Mouse (Mus musculus) lung, embryonic 16.5 days (tissue): ENCODE results near the gene Sorbs1. TPM values are rescaled to one million over a fixed set of nuclear protein-coding genes. Genes with fewer than 3 reads are reported as not detected.

Source experiments
- ATAC-seq: fragments of 200-750 bp; cut with Nextera tagmentation; 2 replicates; pipeline ENCODE4 v1.8.0; 2017; ENCODE audit warnings: low read depth, mild to moderate bottlenecking, moderate library complexity
- H3K27ac ChIP-seq: fragments of 300-500 bp; sonication (generic); 2 replicates; pipeline ENCODE4 v1.5.1; 2014; ENCODE audit warnings: mild to moderate bottlenecking, control low read depth, low read length
- H3K27me3 ChIP-seq: fragments of 300-500 bp; sonication (generic); 2 replicates; pipeline ENCODE4 v1.6.1; 2014; ENCODE audit warnings: low read depth, low read length, mixed read lengths; ENCODE audit not compliant: control insufficient read depth, insufficient read depth
- H3K36me3 ChIP-seq: fragments of 300-500 bp; sonication (generic); 2 replicates; pipeline ENCODE4 v1.6.1; 2014; ENCODE audit warnings: low read length; ENCODE audit not compliant: control insufficient read depth, insufficient read depth
- H3K4me1 ChIP-seq: fragments of 300-500 bp; sonication (generic); replicated peaks from 2 replicates; pipeline ENCODE4 v1.6.1; 2014; ENCODE audit warnings: low read length, mixed read lengths; ENCODE audit not compliant: control insufficient read depth, insufficient read depth
- H3K4me2 ChIP-seq: fragments of 300-500 bp; sonication (generic); 2 replicates; pipeline ENCODE4 v1.6.1; 2014; ENCODE audit warnings: low read depth, low read length, control low read depth
- H3K4me3 ChIP-seq: fragments of 300-500 bp; sonication (generic); 2 replicates; pipeline ENCODE4 v1.5.1; 2014; ENCODE audit warnings: mild to moderate bottlenecking, low read length, control low read depth
- H3K9ac ChIP-seq: fragments of 300-500 bp; sonication (generic); 2 replicates; pipeline ENCODE4 v1.6.1; 2014; ENCODE audit warnings: low read length, control low read depth
- H3K9me3 ChIP-seq: fragments of 300-500 bp; sonication (generic); 2 replicates; pipeline ENCODE4 v1.6.1; 2016; ENCODE audit warnings: low read length; ENCODE audit not compliant: control insufficient read depth
- WGBS: fragments of 180-500 bp; shearing (Covaris S2); extraction: QIAGEN DNeasy Blood & Tissue Kit; methylation state at CpG from one replicate; pipeline ENCODE4 v1.1.7; 2014; 5-methylcytosine and 5-hydroxymethylcytosine counted together
- polyA plus RNA-seq: library from polyadenylated mRNA; unstranded; fragments of >200 nt; fragmentation: Nextera tagmentation; extraction: Ambion mirVana; gene quantifications from 2 replicates; pipeline ENCODE4 v1.2.1, GENCODE M21; 2015

The Sorbs1 gene
- polyA plus RNA-seq, 1 experiment from 2014 or later, result 51.5 TPM

- no peaks in the 10 kb centered on the region for H3K27me3 ChIP-seq
- peak overlapping the region; percentile 91 for H3K27ac ChIP-seq
- 34% methylated on average over 10 of the region's 10 CpGs for WGBS
- no peak overlapping the region for H3K4me3 ChIP-seq
- H3K9me3 ChIP-seq, result no peaks in the 10 kb centered on the region
- no peaks in the 10 kb centered on the region for H3K36me3 ChIP-seq
- peaks cover 24% of the 10 kb centered on the region for H3K4me1 ChIP-seq
- H3K4me2 ChIP-seq, result peak overlapping the region; percentile 34
- peak; percentile 86 for ATAC-seq
- H3K9ac ChIP-seq, result 0 out of 2 replicates have a peak overlapping the region, but pooled peaks have one; percentile 14
These were observed 118.8 kb downstream of the Sorbs1 start for GRCm38 (mm10) chr19:40394555-40395320.

GRCm38 (mm10) chr19:40392795-40393392 lies 120.7 kb downstream of the Sorbs1 start:
- Histone ChIP-seq H3K9ac (no peak overlapping the region), H3K4me2 (no peak overlapping the region), H3K27ac (no peak overlapping the region), H3K36me3 (no peaks in the 10 kb centered on the region), H3K9me3 (no peaks in the 10 kb centered on the region), H3K4me3 (no peak overlapping the region), H3K4me1 (peaks cover 24% of the 10 kb centered on the region), H3K27me3 (no peaks in the 10 kb centered on the region)
- 88% methylated on average over 5 of the region's 5 CpGs for WGBS
- no peak for ATAC-seq

GRCm38 (mm10) chr19:40391469-40391868 lies 122.1 kb downstream of the Sorbs1 start:
- Histone ChIP-seq H3K4me3 (no peak overlapping the region), H3K4me2 (no peak overlapping the region), H3K4me1 (peaks cover 22% of the 10 kb centered on the region), H3K9ac (no peak overlapping the region), H3K27me3 (no peaks in the 10 kb centered on the region), H3K36me3 (no peaks in the 10 kb centered on the region), H3K9me3 (no peaks in the 10 kb centered on the region), H3K27ac (no peak overlapping the region)
- ATAC-seq, result peak; percentile 53; the same call in 1 of the 2 replicates
- WGBS, result 9% methylated on average over 6 of the region's 6 CpGs

DNA sequence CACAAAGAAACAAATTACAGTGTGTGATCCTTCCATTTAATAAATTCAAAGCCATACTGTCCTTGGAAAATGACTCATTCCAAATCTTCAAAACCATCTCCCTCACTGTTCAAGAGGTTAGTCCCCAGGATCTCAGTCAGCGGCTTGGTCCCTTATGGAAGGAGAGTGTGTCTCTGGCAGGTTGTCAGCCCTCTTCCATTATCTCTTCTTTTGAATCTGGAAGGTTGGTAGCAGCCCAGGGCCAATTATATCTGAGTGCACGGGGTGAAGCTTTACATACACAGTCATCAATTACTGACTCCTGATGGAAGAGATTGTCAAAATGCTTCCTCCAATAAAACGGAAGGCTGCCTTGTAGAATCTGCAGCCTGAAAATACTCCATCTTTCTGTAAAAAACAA lies 126.7 kb downstream of the Sorbs1 start:
- Histone ChIP-seq H3K9ac (no peak overlapping the region), H3K4me3 (no peak overlapping the region), H3K4me2 (no peak overlapping the region), H3K9me3 (no peaks in the 10 kb centered on the region), H3K27me3 (no peaks in the 10 kb centered on the region), H3K36me3 (no peaks in the 10 kb centered on the region), H3K27ac (no peak overlapping the region), H3K4me1 (peaks cover 4% of the 10 kb centered on the region; the same call in 1 of the 2 replicates)
- 56% methylated on average over 3 of the region's 3 CpGs for WGBS
- no peak for ATAC-seq

GRCm38 (mm10) chr19:40385334-40385733 lies 128.2 kb downstream of the Sorbs1 start:
- Histone ChIP-seq H3K4me1 (peaks cover 8% of the 10 kb centered on the region), H3K9ac (no peak overlapping the region), H3K36me3 (no peaks in the 10 kb centered on the region), H3K27ac (no peak overlapping the region), H3K9me3 (no peaks in the 10 kb centered on the region), H3K27me3 (no peaks in the 10 kb centered on the region), H3K4me2 (no peak overlapping the region), H3K4me3 (no peak overlapping the region)
- WGBS, result 89% methylated on average over 3 of the region's 3 CpGs
- ATAC-seq, result no peak

DNA sequence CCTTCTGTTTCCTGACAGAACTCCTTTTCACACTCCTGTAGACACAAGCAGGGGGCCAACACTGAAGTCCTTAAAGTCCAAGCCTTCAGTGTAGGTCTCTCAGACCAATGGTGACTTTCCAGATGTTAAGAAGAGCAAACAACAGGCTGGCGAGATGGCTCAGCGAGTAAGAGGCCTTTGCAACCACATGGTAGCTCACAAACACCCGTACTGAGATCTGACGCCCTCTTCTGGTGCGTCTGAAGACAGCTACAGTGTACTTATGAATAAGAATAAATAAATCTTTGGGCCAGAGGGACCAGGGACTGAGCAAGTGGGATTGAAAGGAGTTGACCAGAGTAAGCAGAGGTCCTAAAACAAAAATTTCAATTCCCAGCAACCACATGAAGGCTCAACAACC lies 129.6 kb downstream of the Sorbs1 start:
- Histone ChIP-seq H3K36me3 (no peaks in the 10 kb centered on the region), H3K27ac (no peak overlapping the region), H3K4me2 (no peak overlapping the region), H3K4me1 (peaks cover 8% of the 10 kb centered on the region), H3K9ac (no peak overlapping the region), H3K4me3 (no peak overlapping the region), H3K27me3 (no peaks in the 10 kb centered on the region), H3K9me3 (no peaks in the 10 kb centered on the region)
- WGBS, result 28% methylated on average over 5 of the region's 5 CpGs
- ATAC-seq, result no peak

- Histone ChIP-seq H3K36me3 (peaks cover 2% of the 10 kb centered on the region; the same call in 1 of the 2 replicates), H3K4me1 (peaks cover 8% of the 10 kb centered on the region), H3K9ac (no peak overlapping the region), H3K27me3 (no peaks in the 10 kb centered on the region), H3K4me2 (no peak overlapping the region), H3K27ac (peak overlapping the region; percentile 0; the same call in 1 of the 2 replicates), H3K4me3 (no peak overlapping the region), H3K9me3 (no peaks in the 10 kb centered on the region)
- 18% methylated on average over 3 of the region's 3 CpGs for WGBS
- ATAC-seq, result no peak
These were observed 132.9 kb downstream of the Sorbs1 start for GRCm38 (mm10) chr19:40380656-40381055.

DNA sequence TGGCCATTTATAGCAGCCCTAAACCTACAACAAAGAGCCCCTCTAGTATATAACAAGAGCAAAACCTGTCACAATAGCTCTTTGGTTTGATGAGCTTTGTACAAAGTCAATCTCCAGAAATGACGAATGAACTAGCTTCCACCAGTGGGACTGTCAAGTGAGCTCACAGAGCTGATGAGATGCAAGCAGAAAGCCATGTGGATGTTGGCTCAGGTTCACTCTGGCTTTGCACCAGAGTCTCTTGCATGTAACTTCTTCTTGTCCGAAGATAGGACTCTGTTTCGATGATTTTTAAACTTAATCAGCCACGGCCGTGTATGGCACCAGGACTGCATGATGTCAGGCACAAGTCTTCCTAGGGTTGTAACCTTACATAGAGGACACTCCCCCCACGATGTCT lies 133.6 kb downstream of the Sorbs1 start:
- Histone ChIP-seq H3K36me3 (peaks cover 2% of the 10 kb centered on the region; the same call in 1 of the 2 replicates), H3K4me3 (no peak overlapping the region), H3K4me1 (peaks cover 8% of the 10 kb centered on the region), H3K27me3 (no peaks in the 10 kb centered on the region), H3K27ac (no peak overlapping the region; the same call in 1 of the 2 replicates), H3K4me2 (no peak overlapping the region), H3K9ac (no peak overlapping the region), H3K9me3 (no peaks in the 10 kb centered on the region)
- WGBS, result 47% methylated on average over 6 of the region's 6 CpGs
- ATAC-seq, result no peak

GRCm38 (mm10) chr19:40379081-40379480 lies 134.5 kb downstream of the Sorbs1 start:
- H3K36me3 ChIP-seq, result peaks cover 2% of the 10 kb centered on the region; the same call in 1 of the 2 replicates
- no peak overlapping the region for H3K27ac ChIP-seq
- no peak overlapping the region for H3K4me2 ChIP-seq
- WGBS, result 90% methylated on average over 4 of the region's 4 CpGs
- no peaks in the 10 kb centered on the region for H3K9me3 ChIP-seq
- ATAC-seq, result no peak
- H3K27me3 ChIP-seq, result no peaks in the 10 kb centered on the region
- H3K4me3 ChIP-seq, result no peak overlapping the region
- H3K4me1 ChIP-seq, result peaks cover 8% of the 10 kb centered on the region
- no peak overlapping the region for H3K9ac ChIP-seq
